Mouse (Mus musculus) neural tube, embryonic 14.5 days (tissue): Measurements from ENCODE around the gene Ube2j1. TPM values are rescaled to one million over a fixed set of nuclear protein-coding genes. Genes with fewer than 3 reads are reported as not detected.

Experiments
- ATAC-seq: fragments of 200-750 bp; cut with Nextera tagmentation; 2 replicates; pipeline ENCODE4 v1.8.0; 2017; ENCODE audit warnings: low read depth, mild to moderate bottlenecking, moderate TSS enrichment, moderate library complexity
- H3K27ac ChIP-seq: fragments of 300-500 bp; sonication (generic); 2 replicates; pipeline ENCODE4 v1.5.1; 2014; ENCODE audit warnings: low read depth, mild to moderate bottlenecking, control low read depth, low read length, moderate library complexity, mixed read lengths
- H3K27me3 ChIP-seq: fragments of 300-500 bp; sonication (generic); 2 replicates; pipeline ENCODE4 v1.6.1; 2014; ENCODE audit warnings: low read length; ENCODE audit not compliant: control insufficient read depth, insufficient read depth
- H3K36me3 ChIP-seq: fragments of 300-500 bp; sonication (generic); 2 replicates; pipeline ENCODE4 v1.6.1; 2014; ENCODE audit warnings: low read length, mixed read lengths; ENCODE audit not compliant: control insufficient read depth, insufficient read depth
- H3K4me1 ChIP-seq: fragments of 300-500 bp; sonication (generic); 2 replicates; pipeline ENCODE4 v1.6.1; 2014; ENCODE audit warnings: low read length; ENCODE audit not compliant: control insufficient read depth, insufficient read depth
- H3K4me2 ChIP-seq: fragments of 300-500 bp; sonication (generic); 2 replicates; pipeline ENCODE4 v1.6.1; 2014; ENCODE audit warnings: mild to moderate bottlenecking, low read depth, low read length, control low read depth
- H3K4me3 ChIP-seq: fragments of 300-500 bp; sonication (generic); 2 replicates; pipeline ENCODE4 v1.5.1; 2014; ENCODE audit warnings: low read depth, low read length, control low read depth, mixed read lengths
- H3K9ac ChIP-seq: fragments of 300-500 bp; sonication (generic); replicated peaks from 2 replicates; pipeline ENCODE4 v1.6.1; 2014; ENCODE audit warnings: low read depth, mild to moderate bottlenecking, control low read depth, low read length, mixed read lengths
- H3K9me3 ChIP-seq: fragments of 300-500 bp; sonication (generic); 2 replicates; pipeline ENCODE4 v1.6.1; 2016; ENCODE audit warnings: low read length; ENCODE audit not compliant: control insufficient read depth
- WGBS: fragments of 180-500 bp; shearing (Covaris S2); extraction: QIAGEN DNeasy Blood & Tissue Kit; methylation state at CpG from one replicate; pipeline ENCODE4 v1.1.7; 2014; 5-methylcytosine and 5-hydroxymethylcytosine counted together
- polyA plus RNA-seq: library from polyadenylated mRNA; unstranded; fragments of >200 nt; fragmentation: Nextera tagmentation; extraction: Ambion mirVana; gene quantifications from 2 replicates; pipeline ENCODE4 v1.2.1, GENCODE M21; 2014

Ube2j1 gene
- polyA plus RNA-seq, 1 experiment from 2014 or later = 78.9 TPM

GRCm38 (mm10) chr4:33072526-33073161 is 41.4 kb downstream of the Ube2j1 start:
- no peak overlapping the region for H3K4me3 ChIP-seq
- 57% methylated on average over 11 of the region's 11 CpGs for WGBS
- H3K27ac ChIP-seq = no peak overlapping the region
- no peak overlapping the region for H3K9ac ChIP-seq
- ATAC-seq = no peak
- no peak overlapping the region for H3K4me2 ChIP-seq
- H3K27me3 ChIP-seq = no peaks in the 10 kb centered on the region
- H3K36me3 ChIP-seq = no peaks in the 10 kb centered on the region
- H3K9me3 ChIP-seq = no peaks in the 10 kb centered on the region
- no peaks in the 10 kb centered on the region for H3K4me1 ChIP-seq

GRCm38 (mm10) chr4:33074406-33074805 is 43.2 kb downstream of the Ube2j1 start:
- Histone ChIP-seq H3K4me2 (no peak overlapping the region), H3K27ac (no peak overlapping the region), H3K4me1 (no peaks in the 10 kb centered on the region), H3K4me3 (no peak overlapping the region), H3K36me3 (no peaks in the 10 kb centered on the region), H3K9me3 (no peaks in the 10 kb centered on the region), H3K9ac (no peak overlapping the region), H3K27me3 (no peaks in the 10 kb centered on the region)
- 88% methylated on average over 4 of the region's 4 CpGs for WGBS
- no peak for ATAC-seq

- no peaks in the 10 kb centered on the region for H3K9me3 ChIP-seq
- no peaks in the 10 kb centered on the region for H3K27me3 ChIP-seq
- no peaks in the 10 kb centered on the region for H3K4me1 ChIP-seq
- no peak overlapping the region for H3K27ac ChIP-seq
- no peak overlapping the region for H3K4me3 ChIP-seq
- ATAC-seq = no peak
- no peak overlapping the region for H3K4me2 ChIP-seq
- H3K9ac ChIP-seq = no peak overlapping the region
- 77% methylated on average over 5 of the region's 5 CpGs for WGBS
- H3K36me3 ChIP-seq = no peaks in the 10 kb centered on the region
Measured at GRCm38 (mm10) chr4:33074851-33075250, 43.6 kb downstream of the Ube2j1 start.

- WGBS = 87% methylated on average over 5 of the region's 5 CpGs
- Histone ChIP-seq H3K4me3 (no peak overlapping the region), H3K27me3 (no peaks in the 10 kb centered on the region), H3K9ac (no peak overlapping the region), H3K4me1 (no peaks in the 10 kb centered on the region), H3K4me2 (no peak overlapping the region), H3K27ac (no peak overlapping the region), H3K9me3 (no peaks in the 10 kb centered on the region), H3K36me3 (no peaks in the 10 kb centered on the region)
- no peak for ATAC-seq
Measured at GRCm38 (mm10) chr4:33075776-33076524, 44.7 kb downstream of the Ube2j1 start.

- Histone ChIP-seq H3K4me2 (no peak overlapping the region), H3K36me3 (no peaks in the 10 kb centered on the region), H3K4me1 (no peaks in the 10 kb centered on the region), H3K27ac (no peak overlapping the region), H3K27me3 (no peaks in the 10 kb centered on the region), H3K4me3 (no peak overlapping the region), H3K9ac (no peak overlapping the region), H3K9me3 (no peaks in the 10 kb centered on the region)
- no peak for ATAC-seq
- WGBS = 77% methylated on average over 11 of the region's 11 CpGs
Measured at GRCm38 (mm10) chr4:33077161-33077560, 45.9 kb downstream of the Ube2j1 start.

- no peaks in the 10 kb centered on the region for H3K4me1 ChIP-seq
- WGBS = 52% methylated on average over 8 of the region's 8 CpGs
- H3K4me3 ChIP-seq = no peak overlapping the region
- H3K9me3 ChIP-seq = no peaks in the 10 kb centered on the region
- H3K9ac ChIP-seq = no peak overlapping the region
- H3K36me3 ChIP-seq = no peaks in the 10 kb centered on the region
- no peak for ATAC-seq
- no peaks in the 10 kb centered on the region for H3K27me3 ChIP-seq
- no peak overlapping the region for H3K4me2 ChIP-seq
- H3K27ac ChIP-seq = no peak overlapping the region
Measured at GRCm38 (mm10) chr4:33077724-33078123, 46.5 kb downstream of the Ube2j1 start.

GRCm38 (mm10) chr4:33078492-33078891 is 47.3 kb downstream of the Ube2j1 start:
- Histone ChIP-seq H3K9me3 (no peaks in the 10 kb centered on the region), H3K36me3 (no peaks in the 10 kb centered on the region), H3K27ac (no peak overlapping the region), H3K4me1 (no peaks in the 10 kb centered on the region), H3K4me2 (no peak overlapping the region), H3K4me3 (no peak overlapping the region), H3K9ac (no peak overlapping the region), H3K27me3 (no peaks in the 10 kb centered on the region)
- 80% methylated on average over 3 of the region's 3 CpGs for WGBS
- no peak for ATAC-seq

- 82% methylated on average over 6 of the region's 6 CpGs for WGBS
- no peaks in the 10 kb centered on the region for H3K36me3 ChIP-seq
Measured at GRCm38 (mm10) chr4:33099118-33099694, 68.0 kb downstream of the Ube2j1 start.

More at GRCm38 (mm10) chr4:33099118-33099694, 68.0 kb downstream of the Ube2j1 start:
- Histone ChIP-seq H3K9me3 (no peaks in the 10 kb centered on the region), H3K27ac (no peak overlapping the region), H3K4me1 (no peaks in the 10 kb centered on the region), H3K4me2 (no peak overlapping the region), H3K4me3 (no peak overlapping the region), H3K9ac (no peak overlapping the region), H3K27me3 (no peaks in the 10 kb centered on the region)
- ATAC-seq = no peak
